Mouse (Mus musculus) forelimb bud, embryonic 11.5 days (tissue): ENCODE data around the gene Lalba.
"Not testable (repeated sequence)": the region's sequence is repeated elsewhere in the genome, so short reads cannot be mapped to it uniquely, and the experiment has no call there.

Source experiments
- DNase-seq: peaks from one replicate; pipeline ENCODE4 v3.0.0-alpha.2; 2012; ENCODE audit warnings: low read depth, low spot score

Lalba gene

GRCm38 (mm10) chr15:98482701-98483100 is at the start of gene Lalba:
Gene Lalba, minus strand, starts transcription at chr15:98482721.
- DNase-seq, result no peak

GRCm38 (mm10) chr15:98532281-98532680 is 49.8 kb upstream of the Lalba start:
- DNase-seq, result no peak

GRCm38 (mm10) chr15:98528066-98528563 is 45.6 kb upstream of the Lalba start:
- DNase-seq, result no peak

GRCm38 (mm10) chr15:98527056-98527771 is 44.7 kb upstream of the Lalba start:
- DNase-seq, result no peak

- DNase-seq, result no peak
Observed at GRCm38 (mm10) chr15:98526057-98526456, 43.5 kb upstream of the Lalba start.

GRCm38 (mm10) chr15:98521245-98521644 is 38.7 kb upstream of the Lalba start:
- no peak for DNase-seq

- peak; percentile 46 for DNase-seq
Observed at GRCm38 (mm10) chr15:98517380-98518355, 35.1 kb upstream of the Lalba start.

- not testable (repeated sequence) for DNase-seq
Observed at GRCm38 (mm10) chr15:98514845-98515244, 32.3 kb upstream of the Lalba start.

GRCm38 (mm10) chr15:98514146-98514545 is 31.6 kb upstream of the Lalba start:
- no peak for DNase-seq

- not testable (repeated sequence) for DNase-seq
Observed at GRCm38 (mm10) chr15:98513676-98514075, 31.2 kb upstream of the Lalba start.

GRCm38 (mm10) chr15:98512799-98513321 is 30.3 kb upstream of the Lalba start:
- no peak for DNase-seq

- no peak for DNase-seq
Observed at GRCm38 (mm10) chr15:98512232-98512631, 29.7 kb upstream of the Lalba start.

GRCm38 (mm10) chr15:98511386-98511928 is 28.9 kb upstream of the Lalba start:
- no peak for DNase-seq

GRCm38 (mm10) chr15:98510438-98511385 is 28.2 kb upstream of the Lalba start:
- DNase-seq, result peak; percentile 67

GRCm38 (mm10) chr15:98509387-98509786 is 26.9 kb upstream of the Lalba start:
- no peak for DNase-seq

GRCm38 (mm10) chr15:98507321-98507720 is 24.8 kb upstream of the Lalba start:
- no peak for DNase-seq

GRCm38 (mm10) chr15:98506253-98506957 is 23.9 kb upstream of the Lalba start:
- no peak for DNase-seq

GRCm38 (mm10) chr15:98504514-98504913 is 22.0 kb upstream of the Lalba start:
- DNase-seq, result peak; percentile 70

GRCm38 (mm10) chr15:98503317-98503716 is 20.8 kb upstream of the Lalba start:
- no peak for DNase-seq

- DNase-seq, result no peak
Observed at GRCm38 (mm10) chr15:98497631-98498030, 15.1 kb upstream of the Lalba start.
